Mouse (Mus musculus) erythroblast, embryonic 14.5 days (primary cell): ENCODE measurements around the gene Il18bp.

ENCODE experiments used
- GATA1 ChIP-seq: IDR thresholded peaks from 2 replicates; pipeline ENCODE4 v1.6.1; 2012; ENCODE audit warnings: low read length, inconsistent platforms, mixed read lengths
- TAL1 ChIP-seq: IDR thresholded peaks from 3 replicates; pipeline ENCODE4 v1.6.1; 2012; ENCODE audit warnings: low read length, inconsistent platforms, mixed read lengths

- no peak for TF ChIP-seq GATA1
- TF ChIP-seq TAL1, result no peak
Observed at GRCm38 (mm10) chr7:101965606-101966005, 52.9 kb downstream of the Il18bp start.
